Mouse (Mus musculus): ENCODE measurements around the gene Lingo1. TPM values are rescaled to one million over a fixed set of nuclear protein-coding genes. Genes with fewer than 3 reads are reported as not detected.

Lingo1 gene
- polyA plus RNA-seq, 1 experiment from 2014 or later, result 1.9 TPM

DNA sequence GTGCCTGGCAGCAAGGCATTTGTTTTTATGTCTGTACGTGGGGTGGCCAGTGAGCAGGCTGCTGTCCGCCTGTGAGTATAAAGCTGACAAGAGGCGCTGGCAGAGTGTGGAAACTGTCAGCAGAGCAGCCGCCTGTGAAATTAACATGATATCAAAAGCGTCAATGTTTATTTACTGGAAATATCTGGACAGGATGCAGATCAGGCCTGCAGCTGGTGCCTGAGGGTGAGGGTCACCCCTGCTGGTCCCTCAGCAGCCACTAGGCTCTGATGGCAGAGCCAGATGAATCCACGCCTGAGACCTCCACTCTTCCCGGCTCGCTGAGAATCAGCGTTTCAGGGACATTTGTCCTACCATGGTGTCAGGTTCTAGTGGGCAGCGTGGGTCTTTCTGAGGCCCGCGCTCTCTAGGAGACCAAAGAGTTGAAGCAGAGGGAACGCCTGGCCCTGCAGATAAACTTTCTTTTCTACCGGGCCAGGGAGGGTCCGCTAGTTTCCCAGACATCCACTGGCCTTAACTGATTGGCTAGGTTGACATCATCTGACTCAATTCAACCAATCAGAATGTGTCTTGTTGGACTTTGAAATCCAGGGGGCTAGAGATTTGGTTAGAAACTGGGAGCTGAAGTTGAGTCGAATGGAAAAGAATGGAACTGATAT lies 190.1 kb downstream of the Lingo1 start:
- Histone ChIP-seq H3K4me1 (ENCODE audit: control insufficient read depth in 2 of 2, insufficient read depth in 2 of 2, low read length in 2 of 2) (peaks cover 21 to 23% of the 10 kb centered on the region in 2 experiments), H3K9me3 (ENCODE audit: control insufficient read depth, low read length) (no peaks in the 10 kb centered on the region), H3K4me2 (ENCODE audit: low read length) (peak overlapping the region; percentile 32), H3K27ac (replicated peaks in 1 of 2; ENCODE audit: control insufficient read depth in 1 of 2, insufficient read depth in 1 of 2, low read depth in 2 of 2, low read length in 2 of 2) (peak overlapping the region; percentile 6 to 65; a peak in 2 of 4 replicates), H3K9ac (ENCODE audit: low read length) (no peak overlapping the region), H3K36me3 (ENCODE audit: control insufficient read depth, insufficient read depth, low read length) (no peaks in the 10 kb centered on the region), H3K27me3 (ENCODE audit: control insufficient read depth, insufficient read depth, low read length) (peaks cover 7% of the 10 kb centered on the region), H3K4me3 (ENCODE audit: control insufficient read depth in 1 of 2, insufficient read depth in 1 of 2, low read depth in 1 of 2, low read length in 2 of 2) (peak overlapping the region in 1 of 2 experiments; percentile 36; a peak in 2 of 4 replicates)
- no peak for ATAC-seq (ENCODE audit: insufficient number of reproducible peaks, insufficient read depth, low FRiP score, low read depth)
- 46% methylated on average over 16 of the region's 16 CpGs for WGBS

DNA sequence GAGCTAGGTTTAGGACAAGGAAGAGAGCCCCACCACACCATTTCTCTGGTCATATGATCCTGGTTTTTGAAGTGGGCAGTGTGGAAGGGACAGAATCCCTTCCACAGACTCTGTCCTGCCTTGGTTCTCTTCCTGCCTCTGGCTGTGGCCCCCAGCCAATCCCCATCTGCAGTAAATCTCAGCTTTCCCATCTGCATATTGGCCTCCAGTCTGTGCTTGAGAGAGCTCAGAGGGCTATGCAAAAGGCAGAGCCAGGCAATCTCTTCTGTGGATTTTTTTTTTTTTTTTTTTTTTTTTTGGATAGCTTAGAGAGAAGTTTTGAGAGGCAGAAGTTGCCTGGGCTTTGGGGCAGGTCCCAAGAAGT lies 190.8 kb downstream of the Lingo1 start:
- H3K27me3 ChIP-seq (ENCODE audit: control insufficient read depth, insufficient read depth, low read length), result peaks cover 6% of the 10 kb centered on the region
- H3K4me3 ChIP-seq (ENCODE audit: control insufficient read depth in 1 of 2, insufficient read depth in 1 of 2, low read depth in 1 of 2, low read length in 2 of 2), result no peak overlapping the region
- H3K4me1 ChIP-seq (ENCODE audit: control insufficient read depth in 2 of 2, insufficient read depth in 2 of 2, low read length in 2 of 2), result peaks cover 21 to 23% of the 10 kb centered on the region in 2 experiments
- no peak for ATAC-seq (ENCODE audit: insufficient number of reproducible peaks, insufficient read depth, low FRiP score, low read depth)
- no peaks in the 10 kb centered on the region for H3K36me3 ChIP-seq (ENCODE audit: control insufficient read depth, insufficient read depth, low read length)
- no peak overlapping the region for H3K27ac ChIP-seq (replicated peaks in 1 of 2; ENCODE audit: control insufficient read depth in 1 of 2, insufficient read depth in 1 of 2, low read depth in 2 of 2, low read length in 2 of 2)
- H3K4me2 ChIP-seq (ENCODE audit: low read length), result no peak overlapping the region
- no peaks in the 10 kb centered on the region for H3K9me3 ChIP-seq (ENCODE audit: control insufficient read depth, low read length)
- H3K9ac ChIP-seq (ENCODE audit: low read length), result no peak overlapping the region

DNA sequence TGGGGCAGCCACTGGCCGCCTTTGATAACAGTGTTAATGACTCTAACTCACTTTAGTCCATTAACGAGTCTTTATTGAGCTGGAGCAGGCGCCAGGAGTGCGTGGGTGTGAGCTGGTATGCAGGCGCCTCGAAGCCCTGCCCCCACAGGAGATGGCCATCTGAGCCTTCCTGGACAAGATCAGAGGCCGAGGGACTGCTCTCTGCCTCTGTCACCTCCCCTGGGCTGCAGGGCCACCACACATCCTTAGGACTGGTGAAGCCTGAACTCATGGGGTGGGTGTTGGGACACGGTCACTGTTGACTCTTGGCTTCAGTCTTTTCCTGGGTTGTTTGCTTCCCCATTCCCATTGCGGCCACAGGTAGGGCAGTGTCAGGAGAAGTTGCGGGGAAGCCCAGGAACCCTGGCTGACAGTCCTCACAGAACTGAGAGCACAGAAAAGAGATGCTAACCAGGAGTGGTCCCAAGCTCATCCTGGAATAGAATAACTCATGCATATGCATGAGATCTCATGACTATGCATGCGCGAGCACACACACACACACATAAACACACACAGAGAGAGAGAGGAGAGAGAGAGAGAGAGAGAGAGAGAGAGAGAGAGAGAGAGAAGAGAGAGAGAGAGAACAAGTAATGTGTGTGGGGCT lies 191.3 kb downstream of the Lingo1 start:
- Histone ChIP-seq H3K9me3 (ENCODE audit: control insufficient read depth, low read length) (no peaks in the 10 kb centered on the region), H3K4me3 (ENCODE audit: control insufficient read depth in 1 of 2, insufficient read depth in 1 of 2, low read depth in 1 of 2, low read length in 2 of 2) (no peak overlapping the region), H3K27ac (replicated peaks in 1 of 2; ENCODE audit: control insufficient read depth in 1 of 2, insufficient read depth in 1 of 2, low read depth in 2 of 2, low read length in 2 of 2) (no peak overlapping the region), H3K27me3 (ENCODE audit: control insufficient read depth, insufficient read depth, low read length) (peaks cover 4% of the 10 kb centered on the region), H3K4me1 (ENCODE audit: control insufficient read depth in 2 of 2, insufficient read depth in 2 of 2, low read length in 2 of 2) (peaks cover 21 to 23% of the 10 kb centered on the region in 2 experiments), H3K36me3 (ENCODE audit: control insufficient read depth, insufficient read depth, low read length) (no peaks in the 10 kb centered on the region), H3K4me2 (ENCODE audit: low read length) (peak overlapping the region; percentile 22), H3K9ac (ENCODE audit: low read length) (0 out of 2 replicates have a peak overlapping the region, but pooled peaks have one; percentile 0)
- 27% methylated on average over 12 of the region's 12 CpGs for WGBS
- no peak for ATAC-seq (ENCODE audit: insufficient number of reproducible peaks, insufficient read depth, low FRiP score, low read depth)

GRCm38 (mm10) chr9:56600655-56601054 lies 195.6 kb downstream of the Lingo1 start:
- H3K4me2 ChIP-seq (ENCODE audit: low read length), result no peak overlapping the region
- no peak overlapping the region for H3K27ac ChIP-seq (replicated peaks in 1 of 2; ENCODE audit: control insufficient read depth in 1 of 2, insufficient read depth in 1 of 2, low read depth in 2 of 2, low read length in 2 of 2)
- 66% methylated on average over 11 of the region's 11 CpGs for WGBS
- no peaks in the 10 kb centered on the region for H3K27me3 ChIP-seq (ENCODE audit: control insufficient read depth, insufficient read depth, low read length)
- no peak for ATAC-seq (ENCODE audit: insufficient number of reproducible peaks, insufficient read depth, low FRiP score, low read depth)
- H3K4me3 ChIP-seq (ENCODE audit: control insufficient read depth in 1 of 2, insufficient read depth in 1 of 2, low read depth in 1 of 2, low read length in 2 of 2), result no peak overlapping the region
- peaks cover 12 to 14% of the 10 kb centered on the region in 2 experiments for H3K4me1 ChIP-seq (ENCODE audit: control insufficient read depth in 2 of 2, insufficient read depth in 2 of 2, low read length in 2 of 2)
- no peaks in the 10 kb centered on the region for H3K9me3 ChIP-seq (ENCODE audit: control insufficient read depth, low read length)
- no peak overlapping the region for H3K9ac ChIP-seq (ENCODE audit: low read length)
- H3K36me3 ChIP-seq (ENCODE audit: control insufficient read depth, insufficient read depth, low read length), result no peaks in the 10 kb centered on the region

DNA sequence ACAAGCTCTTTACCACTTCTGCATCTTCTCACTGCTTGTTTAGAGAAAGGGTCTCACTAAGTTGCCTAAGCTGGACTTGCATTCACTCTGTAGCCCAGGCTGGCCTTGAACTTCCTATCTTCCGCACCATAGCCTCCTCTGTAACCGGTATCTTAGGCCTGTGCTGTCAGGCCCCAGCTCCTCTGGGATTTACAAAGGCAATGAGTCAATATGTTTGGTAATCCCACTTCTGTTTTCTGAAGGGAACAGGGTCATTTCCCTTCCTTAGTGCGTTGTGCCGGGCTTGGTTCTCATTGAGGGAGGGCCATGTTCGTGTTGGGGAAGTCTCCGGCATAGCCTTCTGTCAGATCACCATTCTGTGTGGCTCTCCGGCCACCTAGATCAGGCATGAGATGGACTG lies 203.6 kb downstream of the Lingo1 start:
- no peak for ATAC-seq (ENCODE audit: insufficient number of reproducible peaks, insufficient read depth, low FRiP score, low read depth)
- 85% methylated on average over 7 of the region's 7 CpGs for WGBS
- Histone ChIP-seq H3K4me1 (ENCODE audit: control insufficient read depth in 2 of 2, insufficient read depth in 2 of 2, low read length in 2 of 2) (no peaks in the 10 kb centered on the region), H3K27me3 (ENCODE audit: control insufficient read depth, insufficient read depth, low read length) (no peaks in the 10 kb centered on the region), H3K27ac (replicated peaks in 1 of 2; ENCODE audit: control insufficient read depth in 1 of 2, insufficient read depth in 1 of 2, low read depth in 2 of 2, low read length in 2 of 2) (no peak overlapping the region), H3K36me3 (ENCODE audit: control insufficient read depth, insufficient read depth, low read length) (no peaks in the 10 kb centered on the region), H3K4me2 (ENCODE audit: low read length) (no peak overlapping the region), H3K9me3 (ENCODE audit: control insufficient read depth, low read length) (no peaks in the 10 kb centered on the region), H3K4me3 (ENCODE audit: control insufficient read depth in 1 of 2, insufficient read depth in 1 of 2, low read depth in 1 of 2, low read length in 2 of 2) (no peak overlapping the region), H3K9ac (ENCODE audit: low read length) (no peak overlapping the region)

- H3K27me3 ChIP-seq (ENCODE audit: control insufficient read depth, insufficient read depth, low read length), result no peaks in the 10 kb centered on the region
- H3K4me1 ChIP-seq (ENCODE audit: control insufficient read depth in 2 of 2, insufficient read depth in 2 of 2, low read length in 2 of 2), result no peaks in the 10 kb centered on the region
- no peak overlapping the region for H3K4me3 ChIP-seq (ENCODE audit: control insufficient read depth in 1 of 2, insufficient read depth in 1 of 2, low read depth in 1 of 2, low read length in 2 of 2)
- no peak overlapping the region for H3K27ac ChIP-seq (replicated peaks in 1 of 2; ENCODE audit: control insufficient read depth in 1 of 2, insufficient read depth in 1 of 2, low read depth in 2 of 2, low read length in 2 of 2)
- H3K36me3 ChIP-seq (ENCODE audit: control insufficient read depth, insufficient read depth, low read length), result no peaks in the 10 kb centered on the region
- no peak overlapping the region for H3K9ac ChIP-seq (ENCODE audit: low read length)
- no peak overlapping the region for H3K4me2 ChIP-seq (ENCODE audit: low read length)
- 66% methylated on average over 8 of the region's 8 CpGs for WGBS
- no peak for ATAC-seq (ENCODE audit: insufficient number of reproducible peaks, insufficient read depth, low FRiP score, low read depth)
- no peaks in the 10 kb centered on the region for H3K9me3 ChIP-seq (ENCODE audit: control insufficient read depth, low read length)
Observed at GRCm38 (mm10) chr9:56591248-56591888, 204.9 kb downstream of the Lingo1 start.

DNA sequence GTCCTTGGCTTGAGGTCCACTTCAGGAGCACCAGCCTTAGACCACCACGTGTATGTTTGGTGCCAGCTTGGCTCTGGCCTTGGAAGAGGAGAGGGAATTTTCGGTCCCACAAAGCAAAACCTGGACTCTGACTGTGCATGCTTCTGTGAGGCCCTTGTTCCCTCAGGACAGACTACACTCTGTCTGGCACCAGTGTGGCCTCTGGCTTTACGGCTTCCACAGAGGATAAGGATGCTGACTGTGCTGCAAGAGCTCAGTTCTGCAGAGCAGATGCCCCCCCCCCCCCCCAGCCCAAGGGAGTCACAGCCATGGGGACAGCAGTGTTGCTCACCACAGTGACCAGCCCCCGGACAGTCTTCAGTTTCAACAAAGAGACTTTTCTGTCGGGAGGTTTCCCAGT lies 206.5 kb downstream of the Lingo1 start:
- no peak overlapping the region for H3K4me3 ChIP-seq (ENCODE audit: control insufficient read depth in 1 of 2, insufficient read depth in 1 of 2, low read depth in 1 of 2, low read length in 2 of 2)
- no peak overlapping the region for H3K9ac ChIP-seq (ENCODE audit: low read length)
- no peaks in the 10 kb centered on the region for H3K4me1 ChIP-seq (ENCODE audit: control insufficient read depth in 2 of 2, insufficient read depth in 2 of 2, low read length in 2 of 2)
- no peaks in the 10 kb centered on the region for H3K27me3 ChIP-seq (ENCODE audit: control insufficient read depth, insufficient read depth, low read length)
- no peak for ATAC-seq (ENCODE audit: insufficient number of reproducible peaks, insufficient read depth, low FRiP score, low read depth)
- no peak overlapping the region for H3K4me2 ChIP-seq (ENCODE audit: low read length)
- H3K9me3 ChIP-seq (ENCODE audit: control insufficient read depth, low read length), result no peaks in the 10 kb centered on the region
- H3K36me3 ChIP-seq (ENCODE audit: control insufficient read depth, insufficient read depth, low read length), result no peaks in the 10 kb centered on the region
- WGBS, result 61% methylated on average over 5 of the region's 5 CpGs
- H3K27ac ChIP-seq (replicated peaks in 1 of 2; ENCODE audit: control insufficient read depth in 1 of 2, insufficient read depth in 1 of 2, low read depth in 2 of 2, low read length in 2 of 2), result no peak overlapping the region
